Mouse (Mus musculus) cerebellum, postnatal 4 days (tissue): ENCODE data around the gene Rpl39l.
"Not testable (repeated sequence)": the region's sequence is repeated elsewhere in the genome, so short reads cannot be mapped to it uniquely, and the experiment has no call there.

ENCODE experiments used
- DNase-seq, 2 experiments: peaks; one replicate each; pipeline ENCODE4 v3.0.0; 2022; ENCODE audit warnings: low spot score in 2 of 2, mixed read lengths in 1 of 2

Gene Rpl39l

GRCm38 (mm10) chr16:10170005-10170404, at the start of gene Rpl39l:
Rpl39l (plus strand) TSS chr16:10170226.
- no peak for DNase-seq

- DNase-seq, result no peak
Measured at GRCm38 (mm10) chr16:10127586-10127985, 42.4 kb upstream of the Rpl39l start.

GRCm38 (mm10) chr16:10129052-10129911, 40.7 kb upstream of the Rpl39l start:
- DNase-seq, result no peak

GRCm38 (mm10) chr16:10143166-10143565, 26.9 kb upstream of the Rpl39l start:
- no peak for DNase-seq

GRCm38 (mm10) chr16:10147401-10147800, 22.6 kb upstream of the Rpl39l start:
- DNase-seq, result no peak

GRCm38 (mm10) chr16:10169123-10169905, 712 bp upstream of the Rpl39l start:
- DNase-seq, result no peak

- no peak for DNase-seq
Measured at GRCm38 (mm10) chr16:10171276-10171675, 1.2 kb downstream of the Rpl39l start.

- no peak for DNase-seq
Measured at GRCm38 (mm10) chr16:10172179-10172820, 2.3 kb downstream of the Rpl39l start.

GRCm38 (mm10) chr16:10187461-10187860, 17.4 kb downstream of the Rpl39l start:
- DNase-seq, result not testable (repeated sequence)

- DNase-seq, result peak; percentile 86 to 91
Measured at GRCm38 (mm10) chr16:10192679-10193506, 22.9 kb downstream of the Rpl39l start, which contains the start of gene Atf7ip2. Atf7ip2 (plus strand) TSS chr16:10192712.

- no peak for DNase-seq
Measured at GRCm38 (mm10) chr16:10208777-10209176, 38.8 kb downstream of the Rpl39l start.

GRCm38 (mm10) chr16:10216366-10216765, 46.3 kb downstream of the Rpl39l start:
- not testable (repeated sequence) for DNase-seq

- DNase-seq, result not testable (repeated sequence)
Measured at GRCm38 (mm10) chr16:10217020-10217419, 47.0 kb downstream of the Rpl39l start.
